Mouse (Mus musculus): ENCODE results near the gene Zfand2a.

DNA sequence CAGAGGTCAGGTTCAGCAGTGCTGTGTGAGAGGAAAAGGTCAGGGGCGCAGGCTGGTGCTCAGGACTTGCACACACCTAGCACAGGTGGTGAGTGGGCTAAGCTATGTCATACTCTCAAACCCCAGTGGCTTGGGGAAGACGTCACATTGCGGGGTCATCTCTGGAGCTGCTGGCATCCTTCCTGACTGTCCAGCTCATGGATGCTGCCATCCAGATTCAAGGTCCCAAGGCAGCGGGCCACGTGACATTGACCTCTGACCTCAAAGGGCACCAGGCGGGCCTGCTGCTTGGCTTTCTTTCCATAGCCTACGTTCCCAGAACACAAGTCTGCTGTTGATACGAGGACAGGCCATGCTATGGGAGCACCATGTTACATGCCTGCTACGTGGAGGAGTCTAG, 57.3 kb downstream of the Zfand2a start:
- TF ChIP-seq CTCF (conservative IDR thresholded peaks at IDR 0.05; ENCODE audit: insufficient read depth, insufficient read length, low read depth, low read length) (no peak), POLR2A (IDR thresholded peaks at IDR 0.05; ENCODE audit: low read depth, low read length) (no peak)
